In the genomic region with DNA sequence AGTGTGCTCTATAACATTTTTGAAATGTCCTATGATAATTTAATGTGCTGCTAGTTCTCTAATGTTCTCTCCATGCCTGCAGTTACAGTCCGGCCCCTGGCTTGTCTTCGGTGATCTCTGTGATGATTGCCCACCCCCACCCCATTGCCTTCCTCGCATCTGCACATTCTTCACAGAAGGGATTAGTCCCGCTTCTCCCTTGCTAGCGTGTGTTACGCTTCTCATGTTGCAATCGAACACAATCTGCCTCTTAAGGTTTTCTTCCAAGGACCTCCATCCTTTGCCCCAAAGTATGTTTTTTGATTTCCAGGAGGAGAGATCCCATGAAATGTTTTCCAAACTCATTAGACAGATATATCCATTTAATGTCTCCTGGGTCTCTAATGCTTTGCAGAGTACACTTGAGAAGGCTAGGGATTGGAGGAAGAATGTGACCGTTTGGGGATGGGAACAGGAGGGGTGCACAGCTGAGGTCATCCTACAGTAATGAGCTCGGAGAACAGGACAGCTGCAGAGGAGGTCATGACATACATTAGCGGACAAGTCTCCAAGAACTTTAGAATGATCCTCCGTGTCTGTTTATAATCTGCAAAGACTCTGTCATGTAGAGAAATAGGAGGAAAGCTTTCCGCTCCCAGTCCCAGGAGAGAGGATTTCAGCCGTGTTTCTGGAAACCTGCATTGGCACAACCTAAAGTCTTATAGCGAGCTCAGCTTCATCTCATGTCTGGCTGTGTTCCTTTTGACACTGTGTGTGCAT, we compare ENCODE assay signal across 9 mouse cellular contexts.
DNase-seq lines count a peak whose midpoint lies in the region; ATAC-seq lines count a peak whose summit lies in the region.
"Had no signal": no experiment of that assay in that cellular context is flagged by ENCODE, and none has a peak within 500 bp of the region (broad histone marks: within the 10 kb centered on the region; RNA-seq: fewer than 3 reads in every experiment).

No protein-coding gene starts in this region.

- H3K4me1 ChIP-seq in kidney, embryonic 14.5 days (ENCODE audit: control insufficient read depth, insufficient read depth, low read length): peaks cover 12% of the 10 kb centered on the region
- H3K4me1 ChIP-seq in embryonic facial prominence, embryonic 13.5 days: peaks cover 32% of the 10 kb centered on the region
- H3K4me1 ChIP-seq in intestine, embryonic 15.5 days (replicated peaks): no peaks in the 10 kb centered on the region; the same call in 1 of the 2 replicates
- peaks cover 8% of the 10 kb centered on the region; the same call in 1 of the 2 replicates for H3K4me1 ChIP-seq in neural tube, embryonic 14.5 days (ENCODE audit: control insufficient read depth, insufficient read depth, low read length)

- WGBS in kidney, embryonic 14.5 days: 26% methylated on average over 14 of the region's 14 CpGs
- WGBS in embryonic facial prominence, embryonic 13.5 days: 9% methylated on average over 14 of the region's 14 CpGs
- 36% methylated on average over 14 of the region's 14 CpGs for WGBS in intestine, embryonic 15.5 days
- WGBS in neural tube, embryonic 14.5 days: 39% methylated on average over 14 of the region's 14 CpGs

- H3K9me3 ChIP-seq in kidney, embryonic 14.5 days (ENCODE audit: control insufficient read depth, low read length): no peaks in the 10 kb centered on the region
- H3K9me3 ChIP-seq in embryonic facial prominence, embryonic 13.5 days: no peaks in the 10 kb centered on the region
- no peaks in the 10 kb centered on the region for H3K9me3 ChIP-seq in intestine, embryonic 15.5 days
- no peaks in the 10 kb centered on the region for H3K9me3 ChIP-seq in neural tube, embryonic 14.5 days (ENCODE audit: control insufficient read depth, low read length)

- H3K27ac ChIP-seq in kidney, embryonic 14.5 days (ENCODE audit: low read depth, low read length): 0 out of 2 replicates have a peak overlapping the region, but pooled peaks have one; percentile 17
- H3K27ac ChIP-seq in embryonic facial prominence, embryonic 13.5 days: peak overlapping the region; percentile 62
- peak overlapping the region; percentile 39 for H3K27ac ChIP-seq in intestine, embryonic 15.5 days
- no peak overlapping the region for H3K27ac ChIP-seq in neural tube, embryonic 14.5 days (ENCODE audit: low read depth, low read length)

- H3K27me3 ChIP-seq in kidney, embryonic 14.5 days (ENCODE audit: control insufficient read depth, insufficient read depth, low read length): no peaks in the 10 kb centered on the region
- no peaks in the 10 kb centered on the region for H3K27me3 ChIP-seq in embryonic facial prominence, embryonic 13.5 days
- H3K27me3 ChIP-seq in intestine, embryonic 15.5 days (replicated peaks): no peaks in the 10 kb centered on the region
- H3K27me3 ChIP-seq in neural tube, embryonic 14.5 days (ENCODE audit: control insufficient read depth, insufficient read depth, low read length): no peaks in the 10 kb centered on the region

- DNase-seq in kidney, postnatal 36 days: no peak
- no peak for DNase-seq in cerebellum, postnatal 36 days
- DNase-seq in right cerebral cortex, postnatal 14 days: no peak
- no peak for DNase-seq in layer of hippocampus, postnatal 36 days
- DNase-seq: kidney, postnatal 14 days had no signal

- ATAC-seq in kidney, embryonic 14.5 days (ENCODE audit: low FRiP score, low TSS enrichment): no peak
- peak; percentile 60; the same call in 1 of the 2 replicates for ATAC-seq in embryonic facial prominence, embryonic 13.5 days (ENCODE audit: insufficient number of reproducible peaks, insufficient read depth, low FRiP score, low TSS enrichment, low read depth)
- ATAC-seq in intestine, embryonic 15.5 days: peak; percentile 80
- peak; percentile 32; the same call in 1 of the 2 replicates for ATAC-seq in neural tube, embryonic 14.5 days (ENCODE audit: low read depth)

- no peaks in the 10 kb centered on the region for H3K36me3 ChIP-seq in kidney, embryonic 14.5 days (ENCODE audit: control insufficient read depth, insufficient read depth, low read length)
- no peaks in the 10 kb centered on the region for H3K36me3 ChIP-seq in embryonic facial prominence, embryonic 13.5 days
- no peaks in the 10 kb centered on the region for H3K36me3 ChIP-seq in intestine, embryonic 15.5 days
- no peaks in the 10 kb centered on the region for H3K36me3 ChIP-seq in neural tube, embryonic 14.5 days (ENCODE audit: control insufficient read depth, insufficient read depth, low read length)

- H3K4me3 ChIP-seq in kidney, embryonic 14.5 days (ENCODE audit: low read length): no peak overlapping the region
- H3K4me3 ChIP-seq in embryonic facial prominence, embryonic 13.5 days: peak overlapping the region; percentile 14; the same call in 1 of the 2 replicates
- no peak overlapping the region for H3K4me3 ChIP-seq in intestine, embryonic 15.5 days (replicated peaks)
- H3K4me3 ChIP-seq in neural tube, embryonic 14.5 days (ENCODE audit: low read depth, low read length): no peak overlapping the region

- H3K9ac ChIP-seq in kidney, embryonic 14.5 days (ENCODE audit: low read depth, low read length): no peak overlapping the region
- no peak overlapping the region for H3K9ac ChIP-seq in embryonic facial prominence, embryonic 13.5 days
- no peak overlapping the region for H3K9ac ChIP-seq in intestine, embryonic 15.5 days
- H3K9ac ChIP-seq in neural tube, embryonic 14.5 days (replicated peaks; ENCODE audit: low read depth, low read length): no peak overlapping the region

- peak overlapping the region; percentile 10; the same call in 1 of the 2 replicates for H3K4me2 ChIP-seq in kidney, embryonic 14.5 days (replicated peaks; ENCODE audit: low read depth, low read length)
- peak overlapping the region; percentile 47 for H3K4me2 ChIP-seq in embryonic facial prominence, embryonic 13.5 days
- H3K4me2 ChIP-seq in intestine, embryonic 15.5 days (replicated peaks): 0 out of 2 replicates have a peak overlapping the region, but pooled peaks have one; percentile 26
- H3K4me2 ChIP-seq in neural tube, embryonic 14.5 days (ENCODE audit: low read depth, low read length): no peak overlapping the region
